Mouse (Mus musculus) forebrain, embryonic 14.5 days (tissue): ENCODE measurements around the gene Ankrd44. TPM values are rescaled to one million over a fixed set of nuclear protein-coding genes. Genes with fewer than 3 reads are reported as not detected.

Source experiments
- ATAC-seq: fragments of 200-750 bp; cut with Nextera tagmentation; 2 replicates; pipeline ENCODE4 v1.8.0; 2017; ENCODE audit warnings: mild to moderate bottlenecking, moderate library complexity
- DNase-seq: peaks from one replicate; pipeline ENCODE4 v3.0.0-alpha.2; 2015; ENCODE audit warnings: low spot score
- H3K27ac ChIP-seq: fragments of 300-500 bp; sonication (generic); 2 replicates; pipeline ENCODE4 v1.5.1; 2014; ENCODE audit warnings: low read depth, mild to moderate bottlenecking, control low read depth, low read length, moderate library complexity
- H3K27me3 ChIP-seq: fragments of 300-500 bp; sonication (generic); replicated peaks from 2 replicates; pipeline ENCODE4 v1.6.1; 2014; ENCODE audit warnings: low read length, control low read depth, mixed read lengths; ENCODE audit not compliant: control insufficient read depth, insufficient read depth
- H3K36me3 ChIP-seq: fragments of 300-500 bp; sonication (generic); 2 replicates; pipeline ENCODE4 v1.6.1; 2014; ENCODE audit warnings: low read length, control low read depth; ENCODE audit not compliant: control insufficient read depth, insufficient read depth
- H3K4me1 ChIP-seq: fragments of 300-500 bp; sonication (generic); 2 replicates; pipeline ENCODE4 v1.6.1; 2014; ENCODE audit warnings: antibody characterized with exemption, low read length, control low read depth; ENCODE audit not compliant: control insufficient read depth, insufficient read depth
- H3K4me2 ChIP-seq: fragments of 300-500 bp; sonication (generic); 2 replicates; pipeline ENCODE4 v1.6.1; 2014; ENCODE audit warnings: mild to moderate bottlenecking, control low read depth, low read length
- H3K4me3 ChIP-seq: fragments of 300-500 bp; sonication (generic); 2 replicates; pipeline ENCODE4 v1.5.1; 2014; ENCODE audit warnings: low read depth, low read length, control low read depth
- H3K9ac ChIP-seq: fragments of 300-500 bp; sonication (generic); 2 replicates; pipeline ENCODE4 v1.6.1; 2014; ENCODE audit warnings: mild to moderate bottlenecking, low read length, control low read depth, moderate library complexity
- H3K9me3 ChIP-seq: fragments of 300-500 bp; sonication (generic); replicated peaks from 2 replicates; pipeline ENCODE4 v1.6.1; 2016; ENCODE audit warnings: low read length, control low read depth, mixed read lengths; ENCODE audit not compliant: control insufficient read depth
- WGBS: fragments of 180-500 bp; shearing (Covaris S2); extraction: QIAGEN DNeasy Blood & Tissue Kit; methylation state at CpG from one replicate; pipeline ENCODE4 v1.1.7; 2014; 5-methylcytosine and 5-hydroxymethylcytosine counted together
- polyA plus RNA-seq: library from polyadenylated mRNA; unstranded; fragments of >200 nt; fragmentation: Nextera tagmentation; extraction: Ambion mirVana; gene quantifications from 2 replicates; pipeline ENCODE4 v1.2.1, GENCODE M21; 2014

Gene Ankrd44
- polyA plus RNA-seq, 1 experiment from 2014 or later = 18.9 TPM

GRCm38 (mm10) chr1:54665582-54666405 lies 260.4 kb downstream of the Ankrd44 start:
- 58% methylated on average over 8 of the region's 8 CpGs for whole genome bisulfite sequencing
- no peak overlapping the region; the same call in 1 of the 2 replicates for H3K9ac ChIP-seq
- H3K4me3 ChIP-seq = no peak overlapping the region
- H3K4me2 ChIP-seq = no peak overlapping the region
- H3K4me1 ChIP-seq = 0 out of 2 replicates have a peak, but pooled peaks cover 3% of the 10 kb centered on the region
- H3K27me3 ChIP-seq = no peaks in the 10 kb centered on the region
- ATAC-seq = peak; percentile 84
- H3K36me3 ChIP-seq = no peaks in the 10 kb centered on the region; the same call in 1 of the 2 replicates
- DNase-seq = peak; percentile 90
- no peaks in the 10 kb centered on the region for H3K9me3 ChIP-seq
- no peak overlapping the region for H3K27ac ChIP-seq

GRCm38 (mm10) chr1:54665095-54665494 lies 261.1 kb downstream of the Ankrd44 start:
- 16% methylated on average over 4 of the region's 4 CpGs for WGBS
- H3K27ac ChIP-seq = no peak overlapping the region

DNA sequence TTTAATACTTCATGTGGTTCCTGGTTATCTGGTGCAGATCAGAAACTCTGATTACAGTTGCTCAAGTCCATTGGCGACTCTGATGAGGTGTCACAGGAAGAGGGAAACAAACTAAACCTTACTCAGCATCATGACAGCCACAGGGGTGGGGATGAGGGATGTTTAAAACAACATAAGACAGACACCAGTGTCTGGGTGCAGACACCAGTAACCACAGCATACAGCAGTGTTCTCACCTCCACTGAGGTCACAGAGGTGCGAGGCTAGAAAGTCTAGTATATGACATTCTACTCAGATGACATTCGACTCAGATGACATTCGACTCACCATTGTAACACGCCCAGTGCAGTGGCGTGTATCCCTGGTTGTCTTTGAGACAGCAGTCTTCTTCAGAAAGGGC lies 265.5 kb downstream of the Ankrd44 start:
- DNase-seq (no peak), ATAC-seq (no peak)
- Histone ChIP-seq H3K27me3 (no peaks in the 10 kb centered on the region), H3K36me3 (no peaks in the 10 kb centered on the region; the same call in 1 of the 2 replicates), H3K4me3 (no peak overlapping the region), H3K4me2 (no peak overlapping the region), H3K4me1 (0 out of 2 replicates have a peak, but pooled peaks cover 2% of the 10 kb centered on the region), H3K9ac (no peak overlapping the region), H3K9me3 (no peaks in the 10 kb centered on the region), H3K27ac (no peak overlapping the region)
- WGBS = 87% methylated on average over 6 of the region's 6 CpGs

More at GRCm38 (mm10) chr1:54665095-54665494, 261.1 kb downstream of the Ankrd44 start:
- Histone ChIP-seq H3K27me3 (no peaks in the 10 kb centered on the region), H3K4me1 (0 out of 2 replicates have a peak, but pooled peaks cover 3% of the 10 kb centered on the region), H3K4me3 (no peak overlapping the region), H3K36me3 (no peaks in the 10 kb centered on the region; the same call in 1 of the 2 replicates), H3K4me2 (no peak overlapping the region), H3K9ac (no peak overlapping the region), H3K9me3 (no peaks in the 10 kb centered on the region)
- no peak for DNase-seq
- 0 out of 2 replicates have a peak, but pooled peaks have one; percentile 22 for ATAC-seq

GRCm38 (mm10) chr1:54658558-54658957 lies 267.6 kb downstream of the Ankrd44 start:
- 94% methylated on average over 4 of the region's 4 CpGs for WGBS

GRCm38 (mm10) chr1:54648237-54648636 lies 277.9 kb downstream of the Ankrd44 start:
- Histone ChIP-seq H3K4me2 (no peak overlapping the region), H3K27ac (no peak overlapping the region), H3K36me3 (no peaks in the 10 kb centered on the region; the same call in 1 of the 2 replicates), H3K9me3 (no peaks in the 10 kb centered on the region), H3K9ac (no peak overlapping the region), H3K4me3 (no peak overlapping the region), H3K4me1 (peaks cover 17% of the 10 kb centered on the region), H3K27me3 (no peaks in the 10 kb centered on the region)
- DNase-seq (peak; percentile 45), ATAC-seq (no peak)
- 48% methylated on average over 5 of the region's 5 CpGs for WGBS

More at GRCm38 (mm10) chr1:54658558-54658957, 267.6 kb downstream of the Ankrd44 start:
- no peak for DNase-seq
- no peak for ATAC-seq
- H3K9ac ChIP-seq = no peak overlapping the region
- no peaks in the 10 kb centered on the region for H3K27me3 ChIP-seq
- no peaks in the 10 kb centered on the region for H3K9me3 ChIP-seq
- H3K4me1 ChIP-seq = no peaks in the 10 kb centered on the region
- H3K36me3 ChIP-seq = peaks cover under 1% of the 10 kb centered on the region; the same call in 1 of the 2 replicates
- no peak overlapping the region for H3K4me3 ChIP-seq
- H3K4me2 ChIP-seq = no peak overlapping the region
- no peak overlapping the region for H3K27ac ChIP-seq

DNA sequence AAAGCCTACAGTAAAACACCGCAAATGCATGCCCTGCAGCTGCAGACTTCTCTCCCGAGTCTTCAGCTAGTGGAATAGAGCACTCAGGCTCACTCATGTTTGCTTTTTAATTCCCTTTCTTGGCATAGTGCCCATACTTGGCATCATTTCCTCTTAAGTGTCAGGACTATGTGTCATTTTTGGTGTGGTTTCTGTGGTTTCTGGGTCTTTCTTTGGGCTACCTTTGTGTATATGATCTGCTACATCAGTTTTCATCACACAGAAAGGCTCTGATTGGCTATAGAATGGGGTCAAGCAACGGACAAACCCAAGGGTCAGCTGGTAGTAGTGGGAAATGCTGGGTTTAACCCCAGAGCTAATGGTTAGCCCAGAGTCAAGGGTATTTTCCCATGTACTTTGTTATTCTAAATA lies 278.8 kb downstream of the Ankrd44 start:
- no peaks in the 10 kb centered on the region for H3K27me3 ChIP-seq
- DNase-seq (peak; percentile 86), ATAC-seq (peak; percentile 79)
- WGBS = 49% methylated on average over 3 of the region's 3 CpGs
- no peak overlapping the region for H3K4me3 ChIP-seq
- peaks cover 17% of the 10 kb centered on the region for H3K4me1 ChIP-seq
- no peaks in the 10 kb centered on the region for H3K36me3 ChIP-seq
- 0 out of 2 replicates have a peak overlapping the region, but pooled peaks have one; percentile 2 for H3K27ac ChIP-seq
- H3K9ac ChIP-seq = no peak overlapping the region
- no peaks in the 10 kb centered on the region for H3K9me3 ChIP-seq
- no peak overlapping the region for H3K4me2 ChIP-seq

DNA sequence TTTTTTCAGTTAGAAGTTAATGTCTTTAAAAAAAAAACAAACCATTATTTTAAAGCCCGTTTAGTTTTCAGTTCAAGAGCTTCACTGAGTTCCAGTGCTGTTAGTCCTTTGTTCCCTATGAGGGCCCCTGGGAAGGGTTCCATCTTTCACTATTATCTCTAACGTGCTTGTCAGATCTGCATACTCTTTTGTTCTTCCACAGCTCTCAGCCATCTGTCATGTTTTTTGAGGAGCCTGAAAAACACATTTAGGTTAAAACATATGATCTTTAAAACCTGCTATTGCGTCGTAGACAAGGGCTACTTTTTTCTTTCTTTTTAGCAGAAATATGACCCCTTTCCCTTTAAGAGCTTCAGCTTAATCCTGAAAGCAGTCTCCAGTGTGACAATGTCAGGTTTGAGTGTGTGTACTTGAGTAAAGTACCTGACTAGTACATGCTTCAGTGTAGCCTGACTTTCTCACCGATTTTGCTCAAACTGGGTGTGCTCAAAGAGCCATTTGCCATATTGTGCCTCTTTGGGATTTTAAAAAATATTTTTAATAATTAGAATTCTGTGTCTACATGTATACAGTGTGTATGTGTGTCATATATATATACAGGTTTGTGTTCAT lies 285.9 kb downstream of the Ankrd44 start:
- H3K4me1 ChIP-seq = peaks cover 11% of the 10 kb centered on the region
- no peak overlapping the region for H3K4me2 ChIP-seq
- DNase-seq (peak; percentile 82), ATAC-seq (peak; percentile 88)
- H3K27me3 ChIP-seq = no peaks in the 10 kb centered on the region
- H3K9me3 ChIP-seq = no peaks in the 10 kb centered on the region
- no peaks in the 10 kb centered on the region for H3K36me3 ChIP-seq
- peak overlapping the region; percentile 79 for H3K27ac ChIP-seq
- no peak overlapping the region for H3K9ac ChIP-seq
- WGBS = 20% methylated on average over 5 of the region's 5 CpGs
- no peak overlapping the region for H3K4me3 ChIP-seq

- H3K9me3 ChIP-seq = no peaks in the 10 kb centered on the region
- DNase-seq = peak; percentile 90
- H3K27ac ChIP-seq = peak overlapping the region; percentile 84
- peaks cover 11% of the 10 kb centered on the region for H3K4me1 ChIP-seq
- 13% methylated on average over 6 of the region's 6 CpGs for WGBS
- no peak overlapping the region for H3K4me3 ChIP-seq
- peak; percentile 86 for ATAC-seq
- H3K9ac ChIP-seq = no peak overlapping the region; the same call in 1 of the 2 replicates
- H3K36me3 ChIP-seq = no peaks in the 10 kb centered on the region
- no peak overlapping the region for H3K4me2 ChIP-seq
- H3K27me3 ChIP-seq = no peaks in the 10 kb centered on the region
Measured at GRCm38 (mm10) chr1:54639506-54640078, 286.6 kb downstream of the Ankrd44 start.
